Mouse (Mus musculus) liver, adult 2 months (tissue): Measurements from ENCODE around the gene Ccdc175. TPM values are rescaled to one million over a fixed set of nuclear protein-coding genes. Genes with fewer than 3 reads are reported as not detected.

Experiments used
- DNase-seq: peaks from one replicate; pipeline ENCODE4 v3.0.0-alpha.2; 2011; ENCODE audit warnings: low read depth, low spot score; ENCODE audit errors: extremely low read depth
- H3K27ac ChIP-seq: fragments of 200-500 bp; replicated peaks from 2 replicates; pipeline ENCODE4 v1.5.1; 2012; ENCODE audit warnings: low read depth, mild to moderate bottlenecking, control low read depth, inconsistent platforms, low read length; ENCODE audit not compliant: insufficient read depth
- H3K27me3 ChIP-seq: fragments of 200-500 bp; 2 replicates; pipeline ENCODE4 v1.6.1; 2012; ENCODE audit warnings: mild to moderate bottlenecking, moderate library complexity, low read length, inconsistent platforms; ENCODE audit not compliant: control insufficient read depth, insufficient read depth
- H3K36me3 ChIP-seq: fragments of 200-500 bp; 2 replicates; pipeline ENCODE4 v1.6.1; 2012; ENCODE audit warnings: low read length, inconsistent platforms; ENCODE audit not compliant: control insufficient read depth, insufficient read depth
- H3K4me1 ChIP-seq: fragments of 200-500 bp; 2 replicates; pipeline ENCODE4 v1.6.1; 2011; ENCODE audit warnings: low read length; ENCODE audit not compliant: control insufficient read depth, insufficient read depth
- H3K4me3 ChIP-seq: fragments of 200-500 bp; 2 replicates; pipeline ENCODE4 v1.5.1; 2011; ENCODE audit warnings: low read depth, mild to moderate bottlenecking, control low read depth, low read length, moderate library complexity; ENCODE audit not compliant: insufficient read depth
- H3K79me2 ChIP-seq: fragments of 200-500 bp; 2 replicates; pipeline ENCODE4 v1.6.1; 2012; ENCODE audit warnings: inconsistent platforms, mild to moderate bottlenecking, low read length, moderate library complexity; ENCODE audit not compliant: control insufficient read depth, insufficient read depth
- H3K9ac ChIP-seq: fragments of 200-500 bp; 2 replicates; pipeline ENCODE4 v1.6.1; 2012; ENCODE audit warnings: low read depth, mild to moderate bottlenecking, control low read depth, inconsistent platforms, low read length
- CTCF ChIP-seq: fragments of 200-500 bp; IDR thresholded peaks from 2 replicates; pipeline ENCODE4 v1.5.1; 2011; ENCODE audit warnings: low read depth, low read length, control low read depth
- POLR2A ChIP-seq: fragments of 200-500 bp; IDR thresholded peaks from 2 replicates; pipeline ENCODE4 v1.6.1; 2011; ENCODE audit warnings: low read length, control low read depth; ENCODE audit not compliant: insufficient read depth; ENCODE audit errors: extremely low read depth
- WGBS: fragments of 180-500 bp; shearing (Covaris S2); methylation state at CpG from one replicate; pipeline ENCODE4 v1.1.7; 2018; 5-methylcytosine and 5-hydroxymethylcytosine counted together
- polyA plus RNA-seq: library from polyadenylated mRNA; depleted of rRNA; stranded (reverse); fragments of >200 nt; gene quantifications from 2 replicates; pipeline ENCODE4 v1.2.3, GENCODE M21; 2012
- total RNA-seq: library from RNA; depleted of rRNA; stranded (reverse); fragments of >200 nt; gene quantifications from 2 replicates; pipeline ENCODE4 v1.2.3, GENCODE M21; 2014

Ccdc175 gene
- total and polyA plus RNA-seq, 2 experiments, result not detected

DNA sequence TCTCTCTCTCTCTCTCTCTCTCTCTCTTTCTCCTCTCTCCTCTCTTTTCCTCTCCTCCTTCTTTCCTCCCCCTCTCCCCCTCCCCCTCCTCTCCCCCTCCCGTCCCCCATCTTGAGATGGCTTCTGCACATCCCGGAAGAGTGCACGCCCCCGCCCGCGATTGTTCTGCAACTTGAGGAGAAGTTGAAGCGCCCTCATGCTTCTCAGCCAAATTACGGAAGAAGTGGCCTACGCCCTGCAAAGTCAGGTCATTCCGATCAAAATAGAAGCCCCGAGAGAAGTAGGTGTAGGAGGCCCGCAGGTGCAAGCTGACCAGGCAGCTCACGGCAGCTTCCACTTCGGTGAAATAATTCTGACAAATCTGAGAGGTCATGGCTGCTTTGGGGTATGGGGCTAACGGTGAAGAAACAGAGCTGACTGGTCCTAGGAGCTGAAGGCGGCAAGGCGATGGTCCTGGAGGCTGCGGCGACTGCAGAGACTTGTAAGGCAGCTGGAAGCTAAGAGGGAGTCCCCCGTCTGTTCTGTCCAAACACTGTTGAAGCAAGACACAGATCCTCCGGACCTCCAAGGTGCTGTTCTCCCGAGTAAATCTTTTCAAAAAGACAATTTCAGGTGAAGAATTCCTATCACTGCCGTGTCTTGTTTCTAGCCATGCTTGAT is 69.0 kb downstream of the Ccdc175 start:
- Histone ChIP-seq H3K9ac (no peak overlapping the region), H3K79me2 (no peaks in the 10 kb centered on the region), H3K4me3 (no peak overlapping the region), H3K36me3 (no peaks in the 10 kb centered on the region), H3K4me1 (no peaks in the 10 kb centered on the region), H3K27me3 (no peaks in the 10 kb centered on the region; the same call in 1 of the 2 replicates), H3K27ac (no peak overlapping the region)
- no peak for DNase-seq
- no peak for TF ChIP-seq POLR2A
- no peak for TF ChIP-seq CTCF
- 77% methylated on average over 22 of the region's 23 CpGs for WGBS

DNA sequence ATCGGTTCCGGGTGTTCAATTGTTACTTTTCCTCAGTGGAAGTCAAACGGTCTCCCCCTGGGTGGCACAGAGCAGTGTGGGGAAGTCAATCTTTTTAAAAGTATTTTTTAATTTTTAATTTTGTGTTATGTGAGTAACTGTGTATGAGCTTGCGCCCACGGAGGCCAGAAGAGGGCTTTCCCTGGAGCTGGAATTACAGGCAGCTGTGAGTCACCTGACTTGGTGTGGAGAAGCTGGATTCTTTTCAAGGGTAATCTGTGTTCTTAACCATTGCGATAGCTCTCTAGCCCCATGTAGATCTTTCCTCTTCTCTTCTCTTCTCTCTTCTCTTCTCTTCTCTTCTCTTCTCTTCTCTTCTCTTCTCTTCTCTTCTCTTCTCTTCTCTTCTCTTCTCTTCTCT is 69.7 kb downstream of the Ccdc175 start:
- no peaks in the 10 kb centered on the region; the same call in 1 of the 2 replicates for H3K27me3 ChIP-seq
- no peak for TF ChIP-seq POLR2A
- TF ChIP-seq CTCF, result no peak
- no peaks in the 10 kb centered on the region for H3K36me3 ChIP-seq
- no peak overlapping the region for H3K27ac ChIP-seq
- H3K79me2 ChIP-seq, result no peaks in the 10 kb centered on the region
- no peaks in the 10 kb centered on the region for H3K4me1 ChIP-seq
- no peak overlapping the region for H3K4me3 ChIP-seq
- H3K9ac ChIP-seq, result no peak overlapping the region
- DNase-seq, result no peak
- 81% methylated on average over 6 of the region's 6 CpGs for WGBS

DNA sequence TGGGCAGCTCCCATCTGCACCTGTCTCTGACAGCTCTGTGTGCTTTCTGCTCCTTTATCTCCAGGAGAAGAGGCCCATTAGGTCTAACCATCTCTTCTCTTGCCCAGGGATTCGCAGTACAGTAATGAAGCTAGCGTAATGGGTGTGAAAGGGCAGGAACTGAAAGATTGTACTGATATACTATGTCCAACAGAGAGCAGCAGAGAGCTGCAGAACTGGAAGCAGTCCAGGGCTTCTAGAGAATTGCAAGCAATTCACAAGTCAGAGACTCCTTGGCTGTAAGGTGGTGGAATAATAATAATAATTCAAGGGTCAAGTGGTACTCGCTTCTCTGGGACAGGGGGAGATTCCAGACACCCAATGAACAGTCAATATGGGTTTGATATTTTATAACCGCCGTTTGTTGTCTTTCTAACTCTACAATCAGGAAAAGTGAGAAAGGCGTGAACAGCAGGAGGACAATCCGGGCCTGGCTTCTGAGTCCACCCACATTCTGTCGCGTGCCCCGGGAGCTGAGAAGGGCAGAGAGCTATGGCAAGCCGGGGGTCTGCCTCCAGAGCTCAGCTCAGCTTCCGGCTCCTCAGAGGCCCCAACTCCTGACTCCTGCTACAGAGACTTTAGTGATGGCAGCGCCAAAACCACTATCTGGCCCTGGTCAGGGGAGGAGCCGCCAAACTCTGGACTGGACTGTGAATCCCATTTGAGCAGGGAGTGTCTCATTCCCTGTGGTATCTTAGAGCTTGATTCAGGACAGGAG is 80.1 kb downstream of the Ccdc175 start:
- WGBS, result 38% methylated on average over 14 of the region's 14 CpGs
- H3K27me3 ChIP-seq, result no peaks in the 10 kb centered on the region
- H3K79me2 ChIP-seq, result no peaks in the 10 kb centered on the region
- no peaks in the 10 kb centered on the region for H3K4me1 ChIP-seq
- TF ChIP-seq POLR2A (no peak), CTCF (0 out of 2 replicates have a peak, but pooled peaks have one; percentile 17)
- H3K27ac ChIP-seq, result no peak overlapping the region
- no peak overlapping the region for H3K4me3 ChIP-seq
- no peak overlapping the region for H3K9ac ChIP-seq
- peak; percentile 66 for DNase-seq
- peaks cover 8% of the 10 kb centered on the region; the same call in 1 of the 2 replicates for H3K36me3 ChIP-seq

DNA sequence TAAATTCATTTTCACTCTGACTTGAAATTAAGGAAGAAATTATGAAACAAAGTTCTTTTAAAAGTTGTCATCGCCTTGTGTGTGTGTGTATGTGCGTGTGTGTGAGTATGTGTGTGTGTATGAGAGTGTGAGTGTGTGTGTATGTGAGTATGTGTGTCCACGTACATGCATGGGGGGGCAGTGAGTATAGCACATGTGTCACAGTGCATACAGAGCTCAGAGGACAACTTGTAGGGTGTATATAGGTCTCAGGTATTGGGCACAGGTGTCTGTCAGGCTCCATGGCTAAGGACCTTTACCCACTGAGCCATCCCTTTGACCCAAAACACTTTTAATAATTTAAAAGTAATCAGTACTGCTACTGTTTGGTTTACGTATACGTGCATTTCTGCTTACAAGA is 80.8 kb downstream of the Ccdc175 start:
- Histone ChIP-seq H3K27me3 (no peaks in the 10 kb centered on the region), H3K79me2 (no peaks in the 10 kb centered on the region), H3K36me3 (peaks cover 10% of the 10 kb centered on the region; the same call in 1 of the 2 replicates), H3K27ac (no peak overlapping the region), H3K4me3 (no peak overlapping the region), H3K4me1 (no peaks in the 10 kb centered on the region), H3K9ac (no peak overlapping the region)
- TF ChIP-seq POLR2A, result no peak
- TF ChIP-seq CTCF, result no peak
- WGBS, result 79% methylated on average over 5 of the region's 5 CpGs
- no peak for DNase-seq

DNA sequence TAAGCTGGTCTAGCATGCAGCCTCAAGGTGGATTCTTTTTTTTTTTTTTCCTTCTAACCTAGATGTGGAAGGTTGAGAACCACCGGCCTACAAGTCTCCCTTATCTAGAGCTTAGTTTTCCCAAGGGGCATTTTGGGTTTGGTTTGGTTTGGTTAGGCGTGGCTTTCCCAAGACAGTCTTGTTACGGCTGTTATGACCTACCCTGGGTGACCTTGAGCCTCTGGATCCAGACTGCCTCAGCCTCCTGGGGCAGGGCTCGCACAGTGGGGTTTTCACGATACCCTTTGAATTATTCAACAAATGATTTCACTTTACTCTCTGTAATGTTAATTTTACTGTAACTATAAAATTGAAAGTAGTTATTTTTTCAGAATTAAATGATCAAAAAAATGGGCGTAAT is 82.1 kb downstream of the Ccdc175 start:
- no peak for DNase-seq
- no peaks in the 10 kb centered on the region for H3K4me1 ChIP-seq
- H3K9ac ChIP-seq, result no peak overlapping the region
- 81% methylated on average over 6 of the region's 6 CpGs for WGBS
- no peak for TF ChIP-seq POLR2A
- no peak for TF ChIP-seq CTCF
- no peak overlapping the region for H3K4me3 ChIP-seq
- no peaks in the 10 kb centered on the region for H3K27me3 ChIP-seq
- no peak overlapping the region for H3K27ac ChIP-seq
- no peaks in the 10 kb centered on the region for H3K79me2 ChIP-seq
- H3K36me3 ChIP-seq, result peaks cover 13% of the 10 kb centered on the region; the same call in 1 of the 2 replicates

DNA sequence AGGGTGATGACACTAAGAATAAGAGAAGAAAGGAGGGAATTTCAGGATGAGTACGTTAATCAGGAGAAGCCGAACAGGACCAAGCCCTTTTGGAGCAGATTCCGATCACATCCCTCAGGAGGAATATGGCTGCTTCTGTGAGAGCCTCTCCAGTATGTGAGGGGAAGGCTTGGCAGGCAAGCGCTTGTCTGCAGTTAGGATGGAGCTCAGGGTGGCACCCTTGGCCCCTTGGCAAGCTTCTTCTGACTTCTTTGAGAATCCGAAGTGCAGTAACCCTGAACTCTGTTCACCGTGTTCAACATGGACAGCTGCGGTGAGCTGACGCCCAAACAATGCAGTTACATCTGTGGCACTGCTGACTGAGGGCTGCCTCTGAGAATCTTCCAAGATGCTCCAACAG is 87.9 kb downstream of the Ccdc175 start:
- Histone ChIP-seq H3K4me1 (no peaks in the 10 kb centered on the region), H3K4me3 (no peak overlapping the region), H3K9ac (no peak overlapping the region), H3K27ac (no peak overlapping the region), H3K79me2 (no peaks in the 10 kb centered on the region), H3K36me3 (peaks cover 48% of the 10 kb centered on the region), H3K27me3 (no peaks in the 10 kb centered on the region)
- TF ChIP-seq POLR2A (no peak), CTCF (no peak)
- WGBS, result 94% methylated on average over 8 of the region's 8 CpGs
- DNase-seq, result no peak
